Mouse (Mus musculus): ENCODE measurements at regions not wholly inside any gene's neighbourhood (a gene's known extent, or its start where the extent isn't known, plus 50 kb on each side); places are given as distances from the start of the nearest gene placed in this dataset.

- TF ChIP-seq ZNF384 (IDR thresholded peaks at IDR 0.05; ENCODE audit: low read depth, low read length) (no peak), MAFK (IDR thresholded peaks at IDR 0.05; ENCODE audit: insufficient read depth, low read depth, low read length) (no peak), ZC3H11A (IDR thresholded peaks at IDR 0.05; ENCODE audit: borderline replicate concordance, low read depth, low read length) (no peak), HCFC1 (IDR thresholded peaks at IDR 0.05; ENCODE audit: borderline replicate concordance, insufficient read depth, low read length) (no peak), CHD2 (IDR thresholded peaks at IDR 0.05; ENCODE audit: low read depth, low read length) (no peak)
Measured at GRCm38 (mm10) chr10:47216204-47216603, 1638.6 kb downstream of the Hace1 start.
